In genomic region chr3:153867149-153868136, GRCm38 (mm10) we compare ENCODE assay signal across 21 mouse cellular contexts. TPM values are rescaled to one million over a fixed set of nuclear protein-coding genes. Genes with fewer than 3 reads are reported as not detected.
DNase-seq lines count a peak whose midpoint lies in the region; ATAC-seq and TF ChIP-seq lines count a peak whose summit lies in the region.
"Had no signal": no experiment of that assay in that cellular context is flagged by ENCODE, and none has a peak within 500 bp of the region (broad histone marks: within the 10 kb centered on the region; RNA-seq: fewer than 3 reads in every experiment).

No protein-coding gene starts in this region.

- ATAC-seq in hindbrain, postnatal 0 days: peak; percentile 78

- H3K4me2 ChIP-seq in hindbrain, postnatal 0 days (ENCODE audit: low read depth, low read length): no peak overlapping the region
- H3K4me2 ChIP-seq: heart, embryonic 15.5 days; liver, embryonic 15.5 days had no signal

- H3K36me3 ChIP-seq in MEL (ENCODE audit: control insufficient read depth in 1 of 2, insufficient read depth in 2 of 2, low read length in 2 of 2): no peaks in the 10 kb centered on the region; a peak in 1 of 4 replicates
- H3K36me3 ChIP-seq in hindbrain, postnatal 0 days (ENCODE audit: insufficient read depth, low read length): no peaks in the 10 kb centered on the region
- H3K36me3 ChIP-seq: heart, embryonic 15.5 days; liver, embryonic 15.5 days had no signal

- intact Hi-C loops in left cerebral cortex, postnatal 4 days (cut with DNase I): no loop called here

- WGBS in hindbrain, postnatal 0 days: 58% methylated on average over 14 of the region's 14 CpGs

- no peak for TF ChIP-seq POLR2A in MEL (IDR thresholded peaks at IDR 0.05; ENCODE audit: control insufficient read depth in 1 of 2, insufficient read depth in 1 of 2, low read depth in 1 of 2, low read length in 2 of 2, poor library complexity in 1 of 2)

- DNase-seq in embryo, embryonic 11 days: peak; percentile 35
- DNase-seq in embryo, embryonic 10.5 days (ENCODE audit: low spot score): no peak
- DNase-seq in layer of hippocampus, adult 2 months (ENCODE audit: low spot score in 2 of 2): no peak
- no peak for DNase-seq in layer of hippocampus, adult 9-10 months (ENCODE audit: low spot score)
- DNase-seq in MEL (ENCODE audit: low read depth, low spot score): peak; percentile 34
- peak; percentile 75 for DNase-seq in hindbrain, postnatal 0 days (ENCODE audit: low spot score)
- DNase-seq in adrenal gland, adult 2 months: no peak
- no peak for DNase-seq in left cerebral cortex, postnatal 4 days
- DNase-seq: adrenal gland, postnatal 14 days; cerebellum, adult 11-12 months; gastrocnemius, postnatal 10 days; kidney, adult 11 months; right cerebral cortex, postnatal 25 days; thymus, postnatal 36 days had no signal

- H3K9me3 ChIP-seq in MEL (replicated peaks; ENCODE audit: insufficient read depth, low read length): no peaks in the 10 kb centered on the region
- H3K9me3 ChIP-seq in hindbrain, postnatal 0 days (ENCODE audit: low read length): no peaks in the 10 kb centered on the region
- H3K9me3 ChIP-seq: heart, embryonic 15.5 days; liver, embryonic 15.5 days; megakaryocyte, embryonic 14.5 days had no signal

- no peak overlapping the region for H3K27ac ChIP-seq in layer of hippocampus, adult 2 months
- no peak overlapping the region for H3K27ac ChIP-seq in MEL (ENCODE audit: control insufficient read depth, low read depth, low read length)
- H3K27ac ChIP-seq in hindbrain, postnatal 0 days: no peak overlapping the region
- H3K27ac ChIP-seq: heart, embryonic 15.5 days; liver, embryonic 15.5 days had no signal

- no peak overlapping the region for H3K4me3 ChIP-seq in layer of hippocampus, adult 2 months
- no peak overlapping the region for H3K4me3 ChIP-seq in MEL (ENCODE audit: control insufficient read depth in 1 of 2, insufficient read depth in 1 of 2, low read depth in 2 of 2, low read length in 2 of 2)
- H3K4me3 ChIP-seq in hindbrain, postnatal 0 days (ENCODE audit: low read length): no peak overlapping the region
- H3K4me3 ChIP-seq: erythroblast, embryonic 14.5 days; heart, embryonic 15.5 days; liver, embryonic 15.5 days; megakaryocyte, embryonic 14.5 days had no signal

- no peak overlapping the region for H3K9ac ChIP-seq in MEL (ENCODE audit: control insufficient read depth, low read depth, low read length, poor library complexity, severe bottlenecking)
- H3K9ac ChIP-seq in hindbrain, postnatal 0 days (replicated peaks; ENCODE audit: low read length): no peak overlapping the region
- H3K9ac ChIP-seq: heart, embryonic 15.5 days; liver, embryonic 15.5 days had no signal

- no peaks in the 10 kb centered on the region for H3K79me2 ChIP-seq in MEL (ENCODE audit: control insufficient read depth, insufficient read depth, low read length, poor library complexity)

- H3K4me1 ChIP-seq in MEL (ENCODE audit: control insufficient read depth in 1 of 2, insufficient read depth in 2 of 2, low read length in 2 of 2): peaks cover 0 to 2% of the 10 kb centered on the region in 2 experiments; a peak in 1 of 4 replicates
- H3K4me1 ChIP-seq in hindbrain, postnatal 0 days (ENCODE audit: insufficient read depth, low read length): no peaks in the 10 kb centered on the region
- H3K4me1 ChIP-seq: heart, embryonic 15.5 days had no signal

- no peak for TF ChIP-seq EP300 in MEL (IDR thresholded peaks at IDR 0.05; ENCODE audit: low read depth in 1 of 2, low read length in 2 of 2)

- TF ChIP-seq CTCF in layer of hippocampus, adult 2 months (conservative IDR thresholded peaks at IDR 0.05): peak; percentile 68
- TF ChIP-seq CTCF in MEL (IDR thresholded peaks at IDR 0.05 in 2 of 3, conservative IDR thresholded peaks at IDR 0.05 in 1 of 3; ENCODE audit: control insufficient read depth in 1 of 3, insufficient read depth in 1 of 3, low read depth in 2 of 3, low read length in 3 of 3, poor library complexity in 1 of 3, severe bottlenecking in 1 of 3): peak; percentile 18 to 55 (median 42); a peak in 5 of 6 replicates
- TF ChIP-seq CTCF in hindbrain, postnatal 0 days (IDR thresholded peaks at IDR 0.05; ENCODE audit: low read depth): peak; percentile 71

- peak; percentile 60 for TF ChIP-seq RAD21 in MEL (IDR thresholded peaks at IDR 0.05; ENCODE audit: low read depth, low read length)

- H3K27me3 ChIP-seq in MEL (ENCODE audit: control insufficient read depth in 1 of 2, insufficient read depth in 2 of 2, low read length in 2 of 2): no peaks in the 10 kb centered on the region
- H3K27me3 ChIP-seq in hindbrain, postnatal 0 days (ENCODE audit: insufficient read depth, low read length): no peaks in the 10 kb centered on the region
- H3K27me3 ChIP-seq: heart, embryonic 15.5 days; liver, embryonic 15.5 days had no signal

TF ChIP-seq in MEL, 35 proteins besides CTCF, POLR2A, EP300 and RAD21:
- TF ChIP-seq SMC3 (IDR thresholded peaks at IDR 0.05; ENCODE audit: low read depth, low read length) (peak; percentile 59), ZC3H11A (IDR thresholded peaks at IDR 0.05; ENCODE audit: low read depth, low read length) (peak; percentile 61), NELFE (IDR thresholded peaks at IDR 0.05; ENCODE audit: low read depth, low read length) (no peak)

RNA-seq across cellular contexts. Expression of gene Asb17, which starts 23.4 kb away (rescaled TPM):
- total RNA-seq in layer of hippocampus, adult 2 months (2021): not detected
- total RNA-seq in MEL (2012; rRNA removed): 9.0 and 9.7 TPM in 2 replicates
- 1 to 10 TPM in 1 of 2 experiments, not detected in 1; 5.7 TPM for polyA plus RNA-seq in MEL (2012; ENCODE audit: insufficient read depth in 1 of 2, insufficient read length in 2 of 2, low read depth in 1 of 2, low replicate concordance in 2 of 2, missing spikeins in 1 of 2)
- total RNA-seq in hindbrain, postnatal 0 days (2014; rRNA removed): not detected in 2 replicates
- polyA plus RNA-seq in hindbrain, postnatal 0 days (2015; fragmentation: Nextera tagmentation; extraction: Ambion mirVana): not detected in 2 replicates
- not detected for total RNA-seq in adrenal gland, adult 2 months (2021)
- not detected in 2 replicates for polyA plus RNA-seq in adrenal gland, adult 2 months (2012; rRNA removed)
- total RNA-seq in left cerebral cortex, postnatal 4 days (2021): not detected
- total RNA-seq: adrenal gland, postnatal 14 days; gastrocnemius, postnatal 10 days; left cerebral cortex, postnatal 10 days; neutrophil, adult 5-6 weeks had no signal
- polyA plus RNA-seq: erythroblast, embryonic 14.5 days; large intestine, adult 2 months had no signal

RNA-seq across cellular contexts. Expression of gene Msh4, which starts 38.5 kb away (rescaled TPM):
- under 1 TPM; 0.49 to 0.51 TPM for total RNA-seq in layer of hippocampus, adult 2 months (2021)
- total RNA-seq in MEL (2012; rRNA removed): 0.42 and 0.50 TPM in 2 replicates
- under 1 TPM in 1 of 2 experiments, not detected in 1; 0.15 TPM for polyA plus RNA-seq in MEL (2012; ENCODE audit: insufficient read depth in 1 of 2, insufficient read length in 2 of 2, low read depth in 1 of 2, low replicate concordance in 2 of 2, missing spikeins in 1 of 2)
- total RNA-seq in hindbrain, postnatal 0 days (2014; rRNA removed): 0.40 and 0.68 TPM in 2 replicates
- polyA plus RNA-seq in hindbrain, postnatal 0 days (2015; fragmentation: Nextera tagmentation; extraction: Ambion mirVana): 0.13 and 0.19 TPM in 2 replicates
- total RNA-seq in adrenal gland, adult 2 months (2021): under 1 TPM; 0.09 to 0.10 TPM
- 0.02 TPM in 1 of 2 replicates, not detected in the other for polyA plus RNA-seq in adrenal gland, adult 2 months (2012; rRNA removed)
- under 1 TPM; 0.64 to 0.97 TPM for total RNA-seq in left cerebral cortex, postnatal 4 days (2021)
- polyA plus RNA-seq: erythroblast, embryonic 14.5 days had no signal

RNA-seq across cellular contexts. Expression of gene Rabggtb, which starts 45.4 kb away (rescaled TPM):
- 10 to 100 TPM; 68.7 to 72.6 TPM for total RNA-seq in layer of hippocampus, adult 2 months (2021)
- total RNA-seq in MEL (2012; rRNA removed): 164 and 175 TPM in 2 replicates
- 100 to 1,000 TPM in 1 of 2 experiments, not detected in 1; 146 TPM for polyA plus RNA-seq in MEL (2012; ENCODE audit: insufficient read depth in 1 of 2, insufficient read length in 2 of 2, low read depth in 1 of 2, low replicate concordance in 2 of 2, missing spikeins in 1 of 2)
- 60.9 and 68.5 TPM in 2 replicates for total RNA-seq in hindbrain, postnatal 0 days (2014; rRNA removed)
- 62.5 and 63.3 TPM in 2 replicates for polyA plus RNA-seq in hindbrain, postnatal 0 days (2015; fragmentation: Nextera tagmentation; extraction: Ambion mirVana)
- total RNA-seq in adrenal gland, adult 2 months (2021): 10 to 100 TPM; 79.8 to 95.2 TPM
- 16.3 and 17.6 TPM in 2 replicates for polyA plus RNA-seq in adrenal gland, adult 2 months (2012; rRNA removed)
- 10 to 100 TPM; 57.7 to 64.1 TPM for total RNA-seq in left cerebral cortex, postnatal 4 days (2021)

Comparison
In these comparisons a context has a peak if more than half of its experiments do, and no peak if none do; other contexts are left out.
1. DNase-seq: peak in embryo, embryonic 11 days (single experiment), MEL (single experiment) and hindbrain, postnatal 0 days (single experiment); none in embryo, embryonic 10.5 days (single experiment), layer of hippocampus, adult 2 months (0 of 2), layer of hippocampus, adult 9-10 months (single experiment), adrenal gland, adult 2 months (single experiment) and left cerebral cortex, postnatal 4 days (single experiment).
2. Peak in every context shown above with its lines, with median percentiles within 50 percentile points of each other: CTCF ChIP-seq.